Mouse (Mus musculus): ENCODE measurements around the gene Snapin.

GRCm38 (mm10) chr3:90531713-90532112 lies 40.9 kb upstream of the Snapin start:
- TF ChIP-seq POLR2A (IDR thresholded peaks at IDR 0.05; ENCODE audit: low read depth, low read length) (no peak), CTCF (conservative IDR thresholded peaks at IDR 0.05; ENCODE audit: insufficient read depth, insufficient read length, low read depth, low read length) (no peak)

Data from kidney, adult 2 months (tissue).